Comparison of ENCODE assay signal across 28 mouse cellular contexts in genomic region chr4:54081411-54081810, GRCm38 (mm10).
"Had no signal": no experiment of that assay in that cellular context is flagged by ENCODE, and none has a peak within 500 bp of the region (broad histone marks: within the 10 kb centered on the region; RNA-seq: fewer than 3 reads in every experiment).

No protein-coding gene starts in this region.

- H3K4me3 ChIP-seq: embryonic facial prominence, embryonic 10.5 days; embryonic facial prominence, embryonic 12.5 days; embryonic facial prominence, embryonic 13.5 days; embryonic facial prominence, embryonic 15.5 days; erythroblast, embryonic 14.5 days; forebrain, embryonic 10.5 days; forebrain, embryonic 12.5 days; forebrain, embryonic 13.5 days; forebrain, embryonic 15.5 days; gastrocnemius, adult 2 months; heart, adult 2 months had no signal

- ATAC-seq: forebrain, embryonic 13.5 days; forebrain, embryonic 14.5 days; forebrain, embryonic 15.5 days; forebrain, embryonic 16.5 days; forebrain, postnatal 0 days had no signal

- H3K36me3 ChIP-seq: embryonic facial prominence, embryonic 10.5 days; embryonic facial prominence, embryonic 12.5 days; embryonic facial prominence, embryonic 13.5 days; embryonic facial prominence, embryonic 15.5 days; forebrain, embryonic 10.5 days; forebrain, embryonic 12.5 days; forebrain, embryonic 15.5 days had no signal

- H3K9me3 ChIP-seq: embryonic facial prominence, embryonic 10.5 days; embryonic facial prominence, embryonic 12.5 days; embryonic facial prominence, embryonic 13.5 days; embryonic facial prominence, embryonic 15.5 days; forebrain, embryonic 10.5 days; forebrain, embryonic 12.5 days; forebrain, embryonic 13.5 days; forebrain, embryonic 15.5 days had no signal

- DNase-seq: cerebellum, adult 2 months; cerebellum, adult 8-10 months; cerebellum, adult 9-10 months; cerebellum, adult 9-11 months; cerebellum, postnatal 10 days; cerebellum, postnatal 14 days; cerebellum, postnatal 25 days; cerebellum, postnatal 36 days; embryo, embryonic 11 days; forebrain, postnatal 0 days; gastrocnemius, adult 2 months; gastrocnemius, postnatal 10 days; gastrocnemius, postnatal 14 days; gastrocnemius, postnatal 25 days; gastrocnemius, postnatal 36 days; heart, adult 18-20 months; heart, adult 2 months had no signal

- H3K27me3 ChIP-seq: embryonic facial prominence, embryonic 12.5 days; embryonic facial prominence, embryonic 13.5 days; embryonic facial prominence, embryonic 15.5 days; forebrain, embryonic 12.5 days; forebrain, embryonic 13.5 days; forebrain, embryonic 15.5 days had no signal

- H3K4me2 ChIP-seq: embryonic facial prominence, embryonic 12.5 days; embryonic facial prominence, embryonic 13.5 days; embryonic facial prominence, embryonic 15.5 days; forebrain, embryonic 12.5 days; forebrain, embryonic 13.5 days; forebrain, embryonic 15.5 days had no signal

- H3K9ac ChIP-seq: embryonic facial prominence, embryonic 12.5 days; embryonic facial prominence, embryonic 13.5 days; embryonic facial prominence, embryonic 15.5 days; forebrain, embryonic 12.5 days; forebrain, embryonic 13.5 days; forebrain, embryonic 15.5 days; forebrain, postnatal 0 days had no signal

- H3K4me1 ChIP-seq: embryonic facial prominence, embryonic 10.5 days; embryonic facial prominence, embryonic 12.5 days; embryonic facial prominence, embryonic 13.5 days; embryonic facial prominence, embryonic 15.5 days; forebrain, embryonic 12.5 days; forebrain, embryonic 13.5 days; forebrain, embryonic 15.5 days had no signal

- H3K27ac ChIP-seq: embryonic facial prominence, embryonic 10.5 days; embryonic facial prominence, embryonic 12.5 days; embryonic facial prominence, embryonic 13.5 days; embryonic facial prominence, embryonic 15.5 days; forebrain, embryonic 10.5 days; forebrain, embryonic 12.5 days; forebrain, embryonic 13.5 days; forebrain, embryonic 15.5 days; gastrocnemius, adult 2 months; heart, adult 2 months had no signal
